Mouse (Mus musculus) frontal cortex, adult 2 months (tissue): ENCODE data around the gene Pm20d1. TPM values are rescaled to one million over a fixed set of nuclear protein-coding genes. Genes with fewer than 3 reads are reported as not detected.
A peak's percentile ranks its signal among the peaks of the same experiment; 100 is the strongest.

Experiments
- DNase-seq, 2 experiments: peaks; one replicate each; pipeline ENCODE4 v3.0.0; 2022; ENCODE audit warnings: low spot score in 1 of 2; ENCODE audit errors: extremely low spot score in 1 of 2
- polyA plus RNA-seq: library from polyadenylated mRNA; depleted of rRNA; stranded (reverse); fragments of >200 nt; gene quantifications from 2 replicates; pipeline ENCODE4 v1.2.3, GENCODE M21; 2012

Gene Pm20d1
- polyA plus RNA-seq, 1 experiment = 2.3 TPM

DNA sequence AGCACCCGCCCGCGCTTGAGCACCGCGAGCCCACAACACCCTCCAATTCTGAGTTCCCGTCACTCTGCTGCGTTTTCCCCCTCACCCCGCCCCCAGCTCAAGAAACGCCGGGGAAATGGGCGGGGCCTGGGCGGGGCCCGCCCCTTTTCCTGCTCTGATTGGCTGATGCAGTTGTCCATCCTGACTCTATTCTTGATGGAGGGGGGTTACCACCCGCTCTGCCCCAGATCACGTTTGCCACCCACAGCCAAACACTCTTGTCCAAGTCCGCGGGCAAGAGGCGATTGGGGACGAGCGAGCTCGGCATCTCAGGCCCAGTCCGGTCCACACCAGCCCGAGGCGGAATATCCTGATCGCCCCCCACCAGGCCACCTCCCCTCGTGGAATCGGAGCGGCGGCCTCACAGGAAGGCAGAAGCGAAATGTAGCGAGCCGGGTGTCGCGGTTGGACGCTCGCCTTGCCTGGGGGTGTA is 30.6 kb downstream of the Pm20d1 start:
- peak; percentile 87 to 94 for DNase-seq

DNA sequence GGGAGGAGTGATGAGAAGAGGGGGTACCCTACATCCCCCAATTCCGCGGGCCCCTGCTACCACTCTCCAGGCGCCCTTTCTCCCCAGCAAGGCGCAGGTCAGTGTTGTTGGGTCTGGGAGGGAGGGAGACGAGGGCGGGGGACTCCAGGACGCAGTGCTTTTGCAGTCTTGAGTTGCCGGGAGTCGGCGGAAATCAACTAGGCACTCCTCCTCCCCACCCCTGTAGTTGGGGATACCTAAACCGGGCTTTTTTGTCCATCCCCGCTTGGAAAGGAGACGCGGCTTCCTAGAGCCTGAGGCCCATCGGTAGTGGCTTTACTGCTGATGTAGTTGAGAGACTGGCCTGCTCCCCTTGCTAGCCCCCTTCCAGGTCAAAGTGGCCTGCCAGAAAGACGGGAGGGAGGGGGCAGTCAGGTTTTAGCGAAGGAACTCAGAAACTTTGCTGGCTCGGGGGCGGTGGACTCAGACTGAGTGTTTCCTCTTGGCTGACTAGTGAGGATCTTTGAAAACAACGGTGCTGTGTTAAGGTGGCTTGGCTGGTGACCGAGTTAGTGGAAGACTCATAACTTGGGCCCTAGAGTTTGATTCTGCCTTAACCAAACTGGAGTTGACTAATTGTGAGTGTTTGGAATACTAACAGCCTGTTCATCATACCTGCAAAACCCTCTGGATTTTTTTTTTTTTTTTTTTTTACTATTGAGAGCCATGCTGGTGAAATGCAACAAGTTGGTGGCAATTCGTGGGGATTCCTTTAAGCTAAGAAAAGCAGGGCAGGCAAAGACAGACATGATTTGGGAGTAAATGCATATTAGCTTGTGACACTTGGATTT is 31.3 kb downstream of the Pm20d1 start:
- DNase-seq = no peak

DNA sequence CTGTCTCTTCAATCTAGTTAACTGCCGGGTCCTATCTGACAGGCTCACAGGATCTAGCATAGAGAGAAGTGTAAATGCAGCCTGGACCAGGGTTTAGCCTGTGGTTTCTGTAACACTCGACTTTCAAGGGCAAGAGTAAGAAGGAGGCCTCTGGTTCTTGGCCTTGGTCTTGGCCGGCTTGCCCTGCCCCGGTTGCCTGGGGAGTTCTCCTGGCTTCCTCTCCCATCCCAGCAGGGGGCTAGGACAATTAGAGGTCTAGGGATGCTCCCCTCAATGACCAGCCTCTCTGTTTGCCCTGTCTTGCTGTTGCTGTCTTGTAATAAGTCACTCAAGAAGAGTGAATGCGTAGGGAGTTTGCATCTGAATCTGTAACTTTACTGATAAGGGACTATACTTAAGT is 32.1 kb downstream of the Pm20d1 start:
- DNase-seq = no peak

DNA sequence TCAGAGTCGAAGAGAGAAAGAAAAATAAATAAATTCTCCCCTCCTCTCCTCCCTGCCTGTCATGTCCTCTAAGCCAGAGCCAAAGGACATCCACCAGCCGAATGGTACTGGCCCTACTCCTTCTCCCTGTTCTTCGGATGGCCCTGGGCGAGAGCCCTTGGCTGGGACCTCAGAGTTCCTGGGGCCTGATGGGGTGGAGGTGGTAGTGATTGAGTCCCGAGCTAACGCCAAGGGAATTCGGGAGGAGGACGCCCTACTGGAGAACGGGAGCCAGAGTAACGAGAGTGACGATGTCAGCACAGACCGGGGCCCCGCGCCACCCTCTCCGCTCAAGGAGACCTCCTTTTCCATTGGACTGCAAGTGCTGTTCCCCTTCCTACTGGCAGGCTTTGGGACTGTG is 33.4 kb downstream of the Pm20d1 start:
- no peak for DNase-seq

DNA sequence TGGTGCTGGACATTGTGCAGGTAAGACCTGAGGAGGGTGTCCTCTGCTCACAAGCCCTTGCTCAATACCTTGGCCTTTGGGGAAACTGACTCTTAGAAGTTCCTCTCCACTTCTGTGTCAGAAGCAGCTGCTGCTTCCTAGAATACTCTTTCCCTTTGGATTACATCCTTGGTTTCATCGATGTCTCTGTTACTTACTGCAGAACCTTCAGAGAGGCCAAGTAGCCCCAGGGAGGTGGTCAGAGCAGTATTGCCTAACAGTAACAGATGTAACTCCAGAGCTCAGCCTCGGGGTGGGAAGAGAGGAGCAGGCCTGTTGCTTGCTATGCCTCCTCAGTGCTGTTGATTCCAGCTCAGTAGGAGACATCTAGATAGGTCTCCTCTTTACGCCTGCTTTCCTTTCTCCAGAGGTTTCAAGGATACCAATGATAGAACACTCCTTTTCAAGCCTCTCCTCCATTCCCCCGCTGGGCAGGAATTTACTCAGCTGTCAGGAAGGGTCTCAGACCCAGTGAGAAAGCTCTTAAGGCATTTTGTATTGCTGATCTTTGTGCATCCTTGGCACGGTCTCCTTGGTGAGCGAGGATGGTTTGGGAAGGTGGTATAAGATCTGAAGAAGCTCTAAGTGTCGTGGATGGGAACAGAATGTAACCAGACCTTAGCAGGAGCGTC is 33.9 kb downstream of the Pm20d1 start:
- DNase-seq = no peak

DNA sequence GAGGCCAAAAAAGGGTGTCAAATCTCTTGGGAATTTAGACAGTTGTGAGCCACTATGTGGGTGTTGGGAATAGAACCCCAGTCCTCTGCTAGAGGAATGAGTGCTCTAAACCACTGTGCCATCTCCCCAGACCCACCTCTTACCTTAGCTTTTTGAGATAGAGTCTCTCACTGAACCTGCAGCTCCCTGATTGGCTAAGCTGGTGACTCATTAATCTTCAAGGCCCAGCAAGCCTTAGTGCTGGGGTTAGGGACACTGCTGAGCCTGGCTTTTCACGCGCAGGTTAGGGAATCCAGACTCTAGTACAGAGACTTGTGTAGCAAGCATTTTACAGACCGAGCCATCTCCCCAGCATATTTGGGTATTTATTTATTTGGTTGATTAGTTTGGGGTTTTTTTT is 39.9 kb downstream of the Pm20d1 start:
- no peak for DNase-seq

DNA sequence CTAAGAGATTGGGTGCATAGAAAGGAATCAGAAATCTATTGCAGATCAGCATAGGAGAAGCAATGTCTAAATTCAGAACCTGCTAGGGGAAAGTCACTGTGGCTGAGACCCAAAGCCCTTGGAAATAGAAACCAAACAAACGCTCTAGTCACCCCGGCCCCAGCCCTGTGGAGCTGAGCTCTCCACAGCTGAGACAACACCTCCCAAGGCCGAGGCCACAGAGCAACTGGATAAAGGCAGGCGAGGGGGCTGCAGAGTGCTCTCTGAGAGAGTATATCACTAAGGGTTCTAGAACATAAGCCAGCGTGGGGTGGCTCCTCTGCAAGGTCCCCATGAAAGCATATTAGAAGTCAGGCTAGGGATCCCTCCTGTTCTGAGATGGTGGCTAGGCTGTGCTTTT is 41.4 kb downstream of the Pm20d1 start:
- no peak for DNase-seq

DNA sequence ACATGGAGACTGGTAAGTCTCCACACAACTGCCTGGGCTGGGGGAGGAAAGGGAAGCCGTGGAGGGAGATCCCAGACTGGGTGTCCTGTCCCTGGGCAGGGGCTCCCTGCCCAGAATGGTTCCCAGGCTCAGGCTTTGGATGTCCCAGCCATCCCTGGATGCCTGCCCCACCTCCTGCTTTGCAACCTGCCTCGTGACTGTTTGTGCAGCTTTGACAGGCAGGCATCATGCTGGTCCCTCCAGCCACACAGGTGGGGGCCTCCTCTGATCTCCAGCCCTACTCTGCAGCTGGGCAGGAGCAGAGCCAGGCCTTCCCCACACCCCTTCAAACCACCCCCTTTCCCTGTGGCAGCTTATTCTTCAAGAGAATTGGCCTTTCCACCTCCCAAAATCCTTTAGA is 42.1 kb downstream of the Pm20d1 start:
- DNase-seq = no peak

DNA sequence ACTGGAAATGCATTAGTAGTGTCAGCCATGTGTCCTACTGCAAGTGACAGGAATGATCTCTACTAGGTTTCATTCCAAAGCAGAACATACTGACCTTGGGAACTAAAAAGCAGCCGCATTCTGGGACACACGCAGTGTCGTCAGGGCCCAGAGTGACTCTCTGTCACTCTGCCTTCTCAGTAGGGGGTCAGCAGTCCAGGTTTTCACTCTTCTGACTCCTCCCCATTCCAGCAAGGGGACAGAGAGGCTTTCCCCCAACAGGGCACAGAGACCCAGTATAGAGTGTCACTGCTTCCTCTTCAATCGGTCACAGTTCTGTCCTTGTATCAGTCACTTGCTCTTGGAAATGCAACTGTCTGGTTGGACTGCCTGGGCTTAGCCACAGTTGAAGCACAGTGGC is 45.0 kb downstream of the Pm20d1 start:
- DNase-seq = no peak

DNA sequence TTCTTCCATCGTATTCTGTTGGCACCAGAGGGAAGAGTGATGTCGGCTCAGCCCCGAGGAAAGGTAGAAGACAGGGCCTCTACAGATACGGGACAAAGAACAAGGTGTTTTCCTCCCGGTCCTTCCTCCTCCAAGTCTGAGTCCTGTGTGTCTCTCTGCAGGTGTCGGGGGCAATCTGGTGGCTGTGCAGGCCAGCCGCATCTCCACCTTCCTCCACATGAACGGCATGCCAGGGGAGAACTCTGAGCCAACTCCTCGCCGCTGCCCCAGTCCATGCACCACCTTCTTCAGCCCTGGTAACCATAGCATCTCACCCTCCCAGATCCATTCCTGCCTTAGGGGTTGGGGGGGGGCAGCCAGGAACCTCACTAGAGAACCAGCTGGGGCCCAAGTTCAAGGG is 46.6 kb downstream of the Pm20d1 start:
- DNase-seq = no peak

DNA sequence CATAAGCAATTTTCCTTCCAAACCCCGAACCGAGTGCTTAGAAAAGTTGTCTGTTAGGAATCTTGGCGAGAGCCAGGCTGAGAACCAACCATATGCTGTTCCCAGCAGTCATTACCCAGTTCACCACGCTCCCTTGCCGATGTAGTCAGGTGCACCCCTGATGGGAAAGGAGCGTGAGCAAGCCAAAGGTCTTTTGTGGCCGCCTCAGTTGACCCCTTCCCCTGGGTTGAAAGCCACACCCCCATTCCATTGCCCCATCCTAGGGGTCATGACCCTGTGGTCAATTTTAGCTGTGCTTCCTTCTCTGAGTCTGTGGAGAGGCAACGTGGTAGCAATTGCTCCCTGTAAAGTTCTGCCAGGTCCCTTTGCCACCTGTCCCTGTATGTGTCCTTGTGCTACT is 47.7 kb downstream of the Pm20d1 start:
- DNase-seq = no peak

DNA sequence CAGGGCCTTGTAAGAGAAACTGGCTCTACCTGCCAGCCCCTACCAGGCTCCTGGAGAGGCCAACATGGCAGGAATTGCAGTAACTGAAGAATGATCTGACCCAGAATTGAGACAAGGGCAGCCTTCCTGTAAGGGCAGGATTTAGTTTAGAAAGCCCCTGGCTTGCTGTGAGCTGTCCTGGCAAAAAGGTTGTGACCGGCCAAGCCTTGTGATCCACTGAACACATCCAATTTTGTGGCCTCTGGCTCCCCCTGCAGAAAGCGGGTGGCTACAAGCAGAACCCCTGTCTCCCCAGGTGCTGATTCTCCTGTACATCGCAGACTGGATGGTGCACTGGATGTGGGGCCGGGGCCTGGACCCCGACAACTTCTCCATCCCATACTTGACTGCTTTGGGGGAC is 49.1 kb downstream of the Pm20d1 start:
- DNase-seq = peak in 1 of 2 experiments; percentile 74

DNA sequence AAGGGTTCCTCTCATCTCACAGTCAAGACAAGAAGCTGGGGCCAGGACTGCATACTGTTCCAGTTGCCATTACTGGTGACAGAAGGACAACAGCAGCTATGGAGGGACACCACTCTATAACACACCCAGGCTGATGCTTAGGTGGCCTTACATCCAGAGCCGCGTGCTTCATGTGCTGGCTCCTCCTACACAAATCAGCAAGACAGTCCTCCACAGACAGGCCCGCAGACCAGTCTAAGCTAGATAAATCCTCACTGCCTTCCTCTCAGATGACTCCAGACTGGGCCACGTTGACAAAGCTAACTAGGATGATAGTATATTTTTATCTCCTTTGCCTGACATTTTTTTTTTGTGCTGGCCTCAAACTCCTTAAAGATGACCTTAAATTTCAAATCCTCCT is 64.6 kb downstream of the Pm20d1 start:
- DNase-seq = no peak

DNA sequence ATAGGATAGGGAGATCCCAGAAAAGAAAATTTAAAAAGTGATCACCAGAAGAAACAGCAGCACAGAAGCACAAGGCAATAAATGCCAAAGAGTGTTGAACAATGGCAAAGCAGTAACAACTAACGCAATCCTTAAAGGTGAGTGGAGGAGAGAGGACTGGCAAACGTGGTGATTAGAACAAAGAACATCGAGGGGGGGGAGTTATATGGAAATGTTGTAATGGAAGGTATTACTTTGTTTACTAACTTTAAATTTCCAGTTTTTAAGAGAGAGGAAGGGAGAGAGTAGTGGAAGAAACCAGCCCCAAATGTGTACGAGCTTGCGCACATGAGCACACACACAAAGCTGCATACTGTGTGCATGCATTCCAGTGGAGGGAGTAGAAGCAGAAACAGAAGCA is 68.4 kb downstream of the Pm20d1 start:
- DNase-seq = no peak

DNA sequence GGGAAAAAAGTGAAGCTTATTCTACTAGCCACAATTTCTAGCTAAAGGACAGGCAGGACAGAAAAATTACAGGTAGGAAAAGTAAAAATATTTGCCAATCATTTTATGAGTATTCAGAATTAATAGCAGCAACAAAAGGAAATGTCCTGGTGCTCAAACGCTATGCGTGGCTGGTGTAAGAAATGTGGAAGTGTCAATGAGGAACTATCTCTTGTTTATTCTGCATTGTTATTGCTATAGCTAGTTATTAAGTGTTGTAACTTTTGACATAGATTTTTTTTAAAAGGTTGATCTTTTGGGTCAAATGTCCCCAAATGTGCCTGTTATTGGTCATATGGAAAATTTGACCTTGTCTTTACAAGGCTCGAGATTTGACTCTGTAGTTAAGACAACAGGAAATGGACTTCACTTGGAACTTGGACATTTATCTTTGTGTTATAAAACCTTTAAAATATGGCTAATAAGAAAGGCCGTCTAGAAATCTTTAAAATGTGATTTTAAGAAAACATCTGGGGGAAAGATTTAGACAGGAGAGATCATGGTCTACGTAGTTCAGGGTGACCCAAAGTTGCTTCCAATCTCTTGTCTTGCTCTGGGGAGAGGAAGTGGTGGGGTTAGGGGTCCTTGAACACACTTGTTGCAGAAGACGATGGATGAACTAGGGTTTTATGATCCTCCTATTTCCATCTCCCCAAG is 69.3 kb downstream of the Pm20d1 start:
- DNase-seq = no peak

DNA sequence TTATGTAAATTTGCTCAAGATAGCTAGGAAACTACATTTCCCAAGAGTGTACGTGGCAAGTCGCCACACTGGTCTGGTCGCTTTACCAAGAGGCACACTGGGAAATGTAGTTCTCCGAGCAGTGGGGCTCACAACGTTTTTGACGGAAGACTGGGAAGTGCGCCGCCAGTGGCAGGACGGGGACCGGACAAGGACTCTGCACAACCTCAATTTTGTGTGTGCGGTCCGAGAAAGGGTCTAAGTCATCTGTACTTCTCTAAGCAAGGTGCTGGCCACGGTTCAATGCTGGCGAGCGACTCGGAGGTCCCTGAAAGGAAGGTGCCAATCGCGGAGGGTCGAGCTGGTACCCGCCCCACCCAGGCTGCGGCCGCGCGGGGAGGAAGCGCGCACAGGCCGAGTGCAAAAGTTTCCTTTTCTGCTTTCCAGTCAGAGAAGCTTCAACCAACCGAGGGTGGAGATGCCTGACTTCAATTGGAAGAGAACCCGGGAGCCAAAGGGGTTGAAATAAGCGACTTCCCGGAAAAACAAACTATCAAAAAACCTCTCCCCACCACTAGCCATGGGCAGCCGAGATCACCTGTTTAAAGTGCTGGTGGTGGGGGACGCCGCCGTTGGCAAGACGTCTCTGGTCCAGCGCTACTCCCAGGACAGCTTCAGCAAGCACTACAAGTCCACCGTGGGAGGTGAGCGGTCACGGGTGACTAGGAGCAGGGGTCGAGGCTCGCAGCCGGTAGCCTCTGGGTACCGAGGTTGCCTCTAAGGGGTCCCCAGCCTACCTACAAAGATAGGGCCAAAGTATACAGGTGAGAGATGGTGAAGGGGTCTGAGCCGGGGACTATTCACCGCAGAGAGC is 70.1 kb downstream of the Pm20d1 start, which contains the start of gene Rab29:
Gene Rab29 (plus strand): TSS at position 132 of the 853 bp plus-strand sequence.
- peak; percentile 88 to 95 for DNase-seq

DNA sequence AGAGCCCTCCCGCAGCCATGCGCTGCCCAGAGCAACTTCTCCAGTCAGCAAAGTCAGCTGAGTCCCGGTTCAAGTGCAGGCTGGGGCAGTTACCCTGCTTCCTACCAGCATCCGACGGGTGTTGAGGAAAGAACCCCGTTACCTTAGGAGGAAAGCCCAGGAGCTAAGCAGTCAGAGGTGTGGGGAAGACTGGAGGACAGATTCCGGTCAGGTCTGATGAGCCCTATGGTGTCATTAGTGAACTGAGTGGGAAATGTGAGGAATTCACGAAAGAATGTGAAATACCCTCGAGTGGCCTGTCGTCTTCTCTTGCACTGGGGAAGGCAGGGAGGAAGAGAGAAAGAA is 70.7 kb downstream of the Pm20d1 start:
- DNase-seq = no peak

DNA sequence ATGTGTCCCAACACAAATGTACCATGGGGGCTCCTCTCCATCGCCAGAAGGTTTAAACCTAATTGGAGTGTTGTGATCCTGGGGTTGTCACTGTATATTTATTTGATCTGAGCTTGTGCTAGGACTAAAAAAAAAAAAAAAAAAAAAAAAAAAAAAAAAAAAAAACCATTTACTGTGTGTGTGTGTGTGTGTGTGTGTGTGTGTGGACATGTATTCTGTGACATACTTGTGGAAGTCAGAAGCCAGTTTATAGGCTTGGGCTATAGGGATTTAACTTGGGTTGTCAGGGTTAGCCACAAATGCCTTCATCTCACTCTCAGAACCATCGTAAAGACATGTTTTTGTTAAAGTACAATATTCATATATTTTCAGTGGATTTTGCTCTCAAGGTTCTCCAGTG is 72.4 kb downstream of the Pm20d1 start:
- DNase-seq = no peak
